ENCODE assay signal across 27 mouse cellular contexts in the genomic region with DNA sequence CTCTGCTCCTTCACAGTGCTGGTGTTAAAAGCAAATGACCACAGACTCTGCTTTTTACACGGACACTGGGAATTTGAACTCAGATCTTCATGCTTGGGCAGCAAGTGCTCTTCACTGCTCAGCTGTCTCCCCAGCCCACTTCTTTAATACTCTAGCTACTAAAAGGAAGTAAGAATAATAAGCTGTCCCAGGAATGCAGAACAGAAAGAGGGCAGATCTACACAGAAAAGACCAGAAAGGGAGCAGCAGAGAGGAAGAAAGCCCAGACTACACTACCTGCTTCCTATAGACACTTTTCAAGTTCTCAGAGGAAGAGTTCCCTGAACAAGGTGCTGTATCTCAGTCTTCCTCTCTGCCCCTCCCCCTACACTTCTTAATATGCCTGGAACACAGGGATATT. TPM values are rescaled to one million over a fixed set of nuclear protein-coding genes. Genes with fewer than 3 reads are reported as not detected.
DNase-seq lines count a peak whose midpoint lies in the region; ATAC-seq and TF ChIP-seq lines count a peak whose summit lies in the region.
"Had no signal": no experiment of that assay in that cellular context is flagged by ENCODE, and none has a peak within 500 bp of the region (broad histone marks: within the 10 kb centered on the region; RNA-seq: fewer than 3 reads in every experiment).

No protein-coding gene starts in this region.

- H3K27ac ChIP-seq in midbrain, postnatal 0 days (ENCODE audit: low read depth, low read length): no peak overlapping the region
- H3K27ac ChIP-seq: forebrain, embryonic 13.5 days; gastrocnemius, adult 2 months; heart, embryonic 15.5 days; hindbrain, embryonic 10.5 days; hindbrain, embryonic 13.5 days had no signal

- TF ChIP-seq POLR2A in myocyte (IDR thresholded peaks at IDR 0.05; ENCODE audit: insufficient read length, low read depth): no peak

- TF ChIP-seq CTCF in midbrain, postnatal 0 days (IDR thresholded peaks at IDR 0.05): no peak

- no peaks in the 10 kb centered on the region for H3K9me3 ChIP-seq in midbrain, postnatal 0 days (ENCODE audit: low read length)
- H3K9me3 ChIP-seq: forebrain, embryonic 10.5 days; forebrain, embryonic 13.5 days; heart, embryonic 12.5 days; heart, embryonic 15.5 days; hindbrain, embryonic 10.5 days; hindbrain, embryonic 13.5 days had no signal

- H3K4me2 ChIP-seq in myocyte (ENCODE audit: low read depth): peak overlapping the region; percentile 31
- no peak overlapping the region for H3K4me2 ChIP-seq in midbrain, postnatal 0 days (ENCODE audit: low read depth, low read length, poor library complexity, severe bottlenecking)
- H3K4me2 ChIP-seq: forebrain, embryonic 13.5 days; heart, embryonic 12.5 days; heart, embryonic 15.5 days; hindbrain, embryonic 13.5 days had no signal

- WGBS in midbrain, postnatal 0 days: 78% methylated on average over 1 of the region's 1 CpGs

- H3ac ChIP-seq in myocyte (ENCODE audit: control insufficient read depth, insufficient read length): no peak overlapping the region

- no peaks in the 10 kb centered on the region for H3K4me1 ChIP-seq in midbrain, postnatal 0 days (ENCODE audit: insufficient read depth, low read length)
- H3K4me1 ChIP-seq: forebrain, embryonic 13.5 days; hindbrain, embryonic 10.5 days; hindbrain, embryonic 13.5 days had no signal

- H3K36me3 ChIP-seq in myocyte (ENCODE audit: control insufficient read depth, insufficient read depth): no peaks in the 10 kb centered on the region
- no peaks in the 10 kb centered on the region for H3K36me3 ChIP-seq in midbrain, postnatal 0 days (ENCODE audit: insufficient read depth, low read length)
- H3K36me3 ChIP-seq: forebrain, embryonic 10.5 days; heart, embryonic 12.5 days; heart, embryonic 15.5 days; hindbrain, embryonic 10.5 days; hindbrain, embryonic 13.5 days had no signal

- H3K9ac ChIP-seq in midbrain, postnatal 0 days (replicated peaks; ENCODE audit: low read length, poor library complexity, severe bottlenecking): no peak overlapping the region
- H3K9ac ChIP-seq: forebrain, embryonic 13.5 days; heart, embryonic 12.5 days; heart, embryonic 15.5 days; hindbrain, embryonic 13.5 days had no signal

- DNase-seq in heart, adult 11 months: peak; percentile 22
- DNase-seq in heart, adult 18-20 months: no peak
- peak; percentile 46 for DNase-seq in A20 (ENCODE audit: low read depth, low spot score)
- no peak for DNase-seq in midbrain, postnatal 0 days (ENCODE audit: low spot score)
- DNase-seq in layer of hippocampus, adult 11-12 months (ENCODE audit: low spot score): no peak
- DNase-seq: adrenal gland, adult 2 months; adrenal gland, postnatal 25 days; B cell, adult 2 months; cerebellum, adult 11-12 months; cerebellum, adult 8-10 months; cerebellum, postnatal 10 days; cerebellum, postnatal 36 days; gastrocnemius, adult 2 months; gastrocnemius, postnatal 14 days; heart, postnatal 10 days; heart, postnatal 36 days had no signal

- no peak overlapping the region for H3K4me3 ChIP-seq in myocyte
- H3K4me3 ChIP-seq in midbrain, postnatal 0 days (ENCODE audit: low read depth, low read length): no peak overlapping the region
- H3K4me3 ChIP-seq: forebrain, embryonic 10.5 days; forebrain, embryonic 13.5 days; gastrocnemius, adult 2 months; heart, embryonic 12.5 days; heart, embryonic 15.5 days; hindbrain, embryonic 10.5 days; hindbrain, embryonic 13.5 days had no signal

- peak; percentile 66 for ATAC-seq in granulocyte monocyte progenitor cell, adult 5-6 weeks (replicated peaks; ENCODE audit: poor library complexity, severe bottlenecking)
- ATAC-seq in midbrain, postnatal 0 days (ENCODE audit: low FRiP score): no peak
- ATAC-seq: forebrain, embryonic 13.5 days; forebrain, embryonic 16.5 days; hindbrain, embryonic 16.5 days had no signal

- H3K79me2 ChIP-seq in myocyte (ENCODE audit: control insufficient read depth, insufficient read depth): no peaks in the 10 kb centered on the region

- H3K27me3 ChIP-seq in myocyte (ENCODE audit: control insufficient read depth, insufficient read depth, insufficient read length): no peaks in the 10 kb centered on the region
- no peaks in the 10 kb centered on the region; the same call in 1 of the 2 replicates for H3K27me3 ChIP-seq in midbrain, postnatal 0 days (ENCODE audit: insufficient read depth, low read length)

TF ChIP-seq in myocyte, 11 proteins besides CTCF, POLR2A, EP300 and RAD21:
- TF ChIP-seq REST (IDR thresholded peaks at IDR 0.05; ENCODE audit: insufficient read depth, insufficient read length) (no peak), USF1 (IDR thresholded peaks at IDR 0.05; ENCODE audit: low read depth) (no peak), TCF3 (IDR thresholded peaks at IDR 0.05; ENCODE audit: insufficient read length, low read depth) (no peak), POLR2AphosphoS2 (IDR thresholded peaks at IDR 0.05; ENCODE audit: insufficient read length, low read depth) (no peak), SRF (IDR thresholded peaks at IDR 0.05; ENCODE audit: control insufficient read depth, insufficient read length, low read depth) (no peak)
TF ChIP-seq in myocyte: peak in this region for 0.

RNA-seq across cellular contexts. Expression of a gene that starts 8.5 kb away (rescaled TPM):
- not detected for total RNA-seq in heart, adult 18-20 months (2021)
- not detected in 2 replicates for total RNA-seq in granulocyte monocyte progenitor cell, adult 5-6 weeks (2014; fragmentation: Nextera tagmentation)
- not detected in 2 replicates for total RNA-seq in granulocyte monocyte progenitor cell, adult 5-6 weeks (2017)
- polyA plus RNA-seq in myocyte (2012; fragmentation: generic; extraction: Trizol): 0.12 TPM
- 0.05 and 0.33 TPM in 2 replicates for total RNA-seq in midbrain, postnatal 0 days (2014; rRNA removed)
- polyA plus RNA-seq in midbrain, postnatal 0 days (2015; fragmentation: Nextera tagmentation; extraction: Ambion mirVana): 0.10 TPM in 1 of 2 replicates, not detected in the other
- total RNA-seq: gastrocnemius, adult 2 months; gastrocnemius, postnatal 14 days had no signal
- polyA plus RNA-seq: embryonic facial prominence, embryonic 11.5 days; forebrain, embryonic 10.5 days; forebrain, embryonic 13.5 days; forebrain, embryonic 16.5 days had no signal

RNA-seq across cellular contexts. Expression of a gene that starts 51.8 kb away (rescaled TPM):
- 10 to 100 TPM in 1 of 2 experiments, 1 to 10 TPM in 1; 9.1 to 10.1 TPM for total RNA-seq in heart, adult 18-20 months (2021)
- total RNA-seq in granulocyte monocyte progenitor cell, adult 5-6 weeks (2014; fragmentation: Nextera tagmentation): 43.6 and 49.0 TPM in 2 replicates
- 4.5 and 6.4 TPM in 2 replicates for total RNA-seq in granulocyte monocyte progenitor cell, adult 5-6 weeks (2017)
- 8.6 TPM for polyA plus RNA-seq in myocyte (2012; fragmentation: generic; extraction: Trizol)
- 19.5 and 25.2 TPM in 2 replicates for total RNA-seq in midbrain, postnatal 0 days (2014; rRNA removed)
- polyA plus RNA-seq in midbrain, postnatal 0 days (2015; fragmentation: Nextera tagmentation; extraction: Ambion mirVana): 17.4 and 17.7 TPM in 2 replicates

Comparison
In these comparisons a context has a peak if more than half of its experiments do, and no peak if none do; other contexts are left out.
1. DNase-seq: peak in heart, adult 11 months (single experiment) and A20 (single experiment); none in heart, adult 18-20 months (0 of 2), midbrain, postnatal 0 days (single experiment) and layer of hippocampus, adult 11-12 months (single experiment).